Mouse (Mus musculus): Measurements from ENCODE around the gene Ticam1. TPM values are rescaled to one million over a fixed set of nuclear protein-coding genes. Genes with fewer than 3 reads are reported as not detected.

Ticam1 gene
- polyA plus RNA-seq, 1 experiment from 2014 or later = 3.0 TPM

MicroRNAs within 50 kb of the gene (microRNA counts, 519-probe panel; counts per million panel counts)
- 684 counts per million, percentile 72 among the panel's probes with 10 or more counts for microRNA mmu-miR-7b

Small RNAs within 50 kb of the gene (microRNA-seq; reads per million reads assigned to microRNA genes)
- 4.7 reads per million, percentile 8 among the genes with 10 or more reads in this experiment for gene Mir7b

Other genes starting within 250 kb of the Ticam1 start
- 181 and 187 TPM in 2 replicates for gene Sh3gl1, start 240.2 kb downstream of the Ticam1 start, polyA plus RNA-seq (2016; fragmentation: Nextera tagmentation; extraction: Ambion mirVana)
- 54.7 and 60.2 TPM in 2 replicates for gene Chaf1a, start 236.3 kb downstream of the Ticam1 start, polyA plus RNA-seq (2016; fragmentation: Nextera tagmentation; extraction: Ambion mirVana)
- 33.3 and 40.3 TPM in 2 replicates for gene Ubxn6, start 201.8 kb downstream of the Ticam1 start, polyA plus RNA-seq (2016; fragmentation: Nextera tagmentation; extraction: Ambion mirVana)
- gene Hdgfl2, start 197.2 kb downstream of the Ticam1 start, polyA plus RNA-seq (2016; fragmentation: Nextera tagmentation; extraction: Ambion mirVana) = 205 and 213 TPM in 2 replicates
- gene Plin4, start 167.0 kb downstream of the Ticam1 start, polyA plus RNA-seq (2016; fragmentation: Nextera tagmentation; extraction: Ambion mirVana) = 0.08 and 0.10 TPM in 2 replicates
- 0.21 and 0.36 TPM in 2 replicates for gene Plin5, start 159.2 kb downstream of the Ticam1 start, polyA plus RNA-seq (2016; fragmentation: Nextera tagmentation; extraction: Ambion mirVana)
- 0.23 TPM in 1 of 2 replicates, not detected in the other for gene Lrg1, start 154.8 kb downstream of the Ticam1 start, polyA plus RNA-seq (2016; fragmentation: Nextera tagmentation; extraction: Ambion mirVana)
- gene Sema6b, start 136.4 kb downstream of the Ticam1 start, polyA plus RNA-seq (2016; fragmentation: Nextera tagmentation; extraction: Ambion mirVana) = 0.88 and 1.0 TPM in 2 replicates
- 6.1 and 10.6 TPM in 2 replicates for gene Tnfaip8l1, start 114.3 kb downstream of the Ticam1 start, polyA plus RNA-seq (2016; fragmentation: Nextera tagmentation; extraction: Ambion mirVana)
- gene Mydgf, start 92.9 kb downstream of the Ticam1 start, polyA plus RNA-seq (2016; fragmentation: Nextera tagmentation; extraction: Ambion mirVana) = 78.0 and 80.7 TPM in 2 replicates
- 44.5 and 44.8 TPM in 2 replicates for gene Dpp9, start 57.9 kb downstream of the Ticam1 start, polyA plus RNA-seq (2016; fragmentation: Nextera tagmentation; extraction: Ambion mirVana)
- gene Fem1a, start 20.0 kb downstream of the Ticam1 start, polyA plus RNA-seq (2016; fragmentation: Nextera tagmentation; extraction: Ambion mirVana) = 12.2 and 14.6 TPM in 2 replicates
- 78.2 and 89.7 TPM in 2 replicates for gene Plin3, start 16.1 kb upstream of the Ticam1 start, polyA plus RNA-seq (2016; fragmentation: Nextera tagmentation; extraction: Ambion mirVana)
- not detected in 2 replicates for gene Arrdc5, start 23.5 kb upstream of the Ticam1 start, polyA plus RNA-seq (2016; fragmentation: Nextera tagmentation; extraction: Ambion mirVana)
- gene Uhrf1, start 26.5 kb upstream of the Ticam1 start, polyA plus RNA-seq (2016; fragmentation: Nextera tagmentation; extraction: Ambion mirVana) = 316 and 336 TPM in 2 replicates
- 37.7 and 46.8 TPM in 2 replicates for gene Kdm4b, start 49.3 kb upstream of the Ticam1 start, polyA plus RNA-seq (2016; fragmentation: Nextera tagmentation; extraction: Ambion mirVana)
- 69.5 and 83.2 TPM in 2 replicates for gene Ptprs, start 199.7 kb upstream of the Ticam1 start, polyA plus RNA-seq (2016; fragmentation: Nextera tagmentation; extraction: Ambion mirVana)
- not detected in 2 replicates for gene Znrf4, start 235.6 kb upstream of the Ticam1 start, polyA plus RNA-seq (2016; fragmentation: Nextera tagmentation; extraction: Ambion mirVana)